Mouse (Mus musculus) liver, adult 2 months (tissue): ENCODE measurements around the gene Rab4a.

ENCODE experiments used
- CTCF ChIP-seq: fragments of 200-500 bp; IDR thresholded peaks from 2 replicates; pipeline ENCODE4 v1.5.1; 2011; ENCODE audit warnings: low read depth, low read length, control low read depth
- POLR2A ChIP-seq: fragments of 200-500 bp; IDR thresholded peaks from 2 replicates; pipeline ENCODE4 v1.6.1; 2011; ENCODE audit warnings: low read length, control low read depth; ENCODE audit not compliant: insufficient read depth; ENCODE audit errors: extremely low read depth

GRCm38 (mm10) chr8:123777319-123777718 is 28.5 kb upstream of the Rab4a start:
- TF ChIP-seq POLR2A (no peak), CTCF (no peak)
